Mouse (Mus musculus) ES-Bruce4 (cell line): ENCODE data around the gene Fpgs. TPM values are rescaled to one million over a fixed set of nuclear protein-coding genes. Genes with fewer than 3 reads are reported as not detected.

ENCODE experiments used
- H3K27ac ChIP-seq: 2 replicates; pipeline ENCODE4 v1.5.1; 2012; ENCODE audit warnings: low read length, inconsistent platforms; ENCODE audit not compliant: insufficient read depth
- H3K27me3 ChIP-seq: 2 replicates; pipeline ENCODE4 v1.6.1; 2012; ENCODE audit warnings: mild to moderate bottlenecking, low read length, inconsistent platforms; ENCODE audit not compliant: control insufficient read depth, poor library complexity, insufficient read depth, severe bottlenecking
- H3K36me3 ChIP-seq: 2 replicates; pipeline ENCODE4 v1.6.1; 2012; ENCODE audit warnings: inconsistent platforms, mild to moderate bottlenecking, low read length, moderate library complexity; ENCODE audit not compliant: control insufficient read depth, poor library complexity, insufficient read depth, severe bottlenecking
- H3K4me1 ChIP-seq: one replicate; pipeline ENCODE4 v1.8.1; 2011; ENCODE audit warnings: low read length; ENCODE audit not compliant: control insufficient read depth, insufficient read depth
- H3K4me3 ChIP-seq: 2 replicates; pipeline ENCODE4 v1.5.1; 2011; ENCODE audit warnings: low read depth, mild to moderate bottlenecking, low read length
- H3K9ac ChIP-seq: 2 replicates; pipeline ENCODE4 v1.6.1; 2012; ENCODE audit warnings: low read depth, mild to moderate bottlenecking, inconsistent platforms; ENCODE audit not compliant: poor library complexity, severe bottlenecking
- H3K9me3 ChIP-seq: replicated peaks from 2 replicates; pipeline ENCODE4 v1.6.1; 2012; ENCODE audit warnings: mild to moderate bottlenecking, low read length, inconsistent platforms; ENCODE audit not compliant: control insufficient read depth, poor library complexity, insufficient read depth, severe bottlenecking
- CTCF ChIP-seq: IDR thresholded peaks from one replicate; pipeline ENCODE4 v1.8.1; 2011; ENCODE audit warnings: low read depth, low read length
- EP300 ChIP-seq: IDR thresholded peaks from 2 replicates; pipeline ENCODE4 v1.6.1; 2011; ENCODE audit warnings: low read depth, low read length; ENCODE audit not compliant: insufficient read depth
- POLR2A ChIP-seq: IDR thresholded peaks from one replicate; pipeline ENCODE4 v1.8.1; 2011; ENCODE audit warnings: low read length; ENCODE audit not compliant: insufficient read depth
- polyA plus RNA-seq: library from polyadenylated mRNA; stranded (reverse); fragments of >200 nt; gene quantifications from 2 replicates; pipeline ENCODE4 v1.2.4, GENCODE M21; 2011; ENCODE audit warnings: low read depth; ENCODE audit not compliant: missing spikeins, insufficient read depth, insufficient read length

The Fpgs gene
- polyA plus RNA-seq, 1 experiment, result 45.7 TPM

GRCm38 (mm10) chr2:32665853-32666252 lies 38.1 kb downstream of the Fpgs start:
- H3K9ac ChIP-seq, result no peak overlapping the region
- H3K27me3 ChIP-seq, result no peaks in the 10 kb centered on the region
- H3K36me3 ChIP-seq, result no peaks in the 10 kb centered on the region
- TF ChIP-seq POLR2A, result no peak
- no peak for TF ChIP-seq CTCF
- no peak for TF ChIP-seq EP300
- H3K4me3 ChIP-seq, result no peak overlapping the region
- H3K27ac ChIP-seq, result no peak overlapping the region
- H3K4me1 ChIP-seq, result no peaks in the 10 kb centered on the region
- H3K9me3 ChIP-seq, result no peaks in the 10 kb centered on the region

- H3K27ac ChIP-seq, result no peak overlapping the region
- H3K27me3 ChIP-seq, result no peaks in the 10 kb centered on the region
- no peaks in the 10 kb centered on the region for H3K36me3 ChIP-seq
- no peaks in the 10 kb centered on the region for H3K4me1 ChIP-seq
- H3K9ac ChIP-seq, result no peak overlapping the region
- TF ChIP-seq EP300 (no peak), CTCF (no peak), POLR2A (no peak)
- no peak overlapping the region for H3K4me3 ChIP-seq
- H3K9me3 ChIP-seq, result no peaks in the 10 kb centered on the region
Observed at GRCm38 (mm10) chr2:32665345-32665744, 38.6 kb downstream of the Fpgs start.

GRCm38 (mm10) chr2:32662291-32662690 lies 41.7 kb downstream of the Fpgs start:
- TF ChIP-seq CTCF (no peak), POLR2A (no peak), EP300 (no peak)
- Histone ChIP-seq H3K27me3 (no peaks in the 10 kb centered on the region), H3K4me1 (no peaks in the 10 kb centered on the region), H3K9ac (no peak overlapping the region), H3K27ac (no peak overlapping the region), H3K4me3 (no peak overlapping the region), H3K36me3 (no peaks in the 10 kb centered on the region), H3K9me3 (no peaks in the 10 kb centered on the region)

GRCm38 (mm10) chr2:32661509-32662107 lies 42.3 kb downstream of the Fpgs start:
- H3K27me3 ChIP-seq, result no peaks in the 10 kb centered on the region
- H3K4me3 ChIP-seq, result no peak overlapping the region
- H3K27ac ChIP-seq, result no peak overlapping the region
- H3K9ac ChIP-seq, result no peak overlapping the region
- no peaks in the 10 kb centered on the region for H3K4me1 ChIP-seq
- no peaks in the 10 kb centered on the region for H3K9me3 ChIP-seq
- TF ChIP-seq EP300 (no peak), CTCF (no peak), POLR2A (no peak)
- no peaks in the 10 kb centered on the region for H3K36me3 ChIP-seq

- Histone ChIP-seq H3K9me3 (no peaks in the 10 kb centered on the region), H3K27me3 (no peaks in the 10 kb centered on the region), H3K9ac (no peak overlapping the region), H3K4me3 (no peak overlapping the region), H3K4me1 (peaks cover 3% of the 10 kb centered on the region), H3K27ac (no peak overlapping the region), H3K36me3 (no peaks in the 10 kb centered on the region)
- TF ChIP-seq POLR2A, result no peak
Observed at GRCm38 (mm10) chr2:32658873-32659272, 45.1 kb downstream of the Fpgs start.

GRCm38 (mm10) chr2:32655826-32656225 lies 48.1 kb downstream of the Fpgs start:
- H3K9ac ChIP-seq, result no peak overlapping the region
- TF ChIP-seq EP300 (no peak), POLR2A (no peak)
- no peaks in the 10 kb centered on the region for H3K27me3 ChIP-seq
- no peak overlapping the region for H3K4me3 ChIP-seq
- H3K27ac ChIP-seq, result no peak overlapping the region
- H3K4me1 ChIP-seq, result peaks cover 3% of the 10 kb centered on the region
- H3K36me3 ChIP-seq, result no peaks in the 10 kb centered on the region
- no peaks in the 10 kb centered on the region for H3K9me3 ChIP-seq

GRCm38 (mm10) chr2:32655394-32655744 lies 48.6 kb downstream of the Fpgs start:
- Histone ChIP-seq H3K36me3 (no peaks in the 10 kb centered on the region), H3K9me3 (no peaks in the 10 kb centered on the region), H3K27me3 (no peaks in the 10 kb centered on the region), H3K4me3 (no peak overlapping the region), H3K4me1 (peaks cover 3% of the 10 kb centered on the region), H3K27ac (no peak overlapping the region), H3K9ac (no peak overlapping the region)
- TF ChIP-seq EP300 (no peak), POLR2A (no peak), CTCF (no peak)
